Comparison of ENCODE assay signal across 14 mouse cellular contexts in the genomic region with DNA sequence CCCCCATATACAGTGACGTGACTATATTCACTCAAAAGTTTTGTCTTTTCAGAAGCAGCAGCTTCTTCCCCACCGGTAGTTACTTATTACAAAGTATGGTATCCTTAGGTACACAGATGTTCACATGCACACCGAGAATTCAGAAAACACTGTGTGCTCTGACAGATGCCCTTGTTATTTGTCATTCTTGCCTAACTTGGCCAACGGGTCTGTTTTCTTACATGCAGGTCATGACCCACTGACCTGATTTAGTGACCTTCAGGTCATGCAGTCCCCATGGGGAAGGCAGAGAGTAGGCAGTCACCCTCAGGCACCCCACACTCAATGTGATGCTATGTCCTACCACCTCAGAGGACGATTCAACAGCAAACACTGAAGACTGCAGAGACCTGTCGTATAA.
"Had no signal": no experiment of that assay in that cellular context is flagged by ENCODE, and none has a peak within 500 bp of the region (broad histone marks: within the 10 kb centered on the region; RNA-seq: fewer than 3 reads in every experiment).

No protein-coding gene starts in this region.

- H3K4me2 ChIP-seq: kidney, embryonic 15.5 days; lung, embryonic 14.5 days; midbrain, embryonic 15.5 days; neural tube, embryonic 13.5 days had no signal

- H3K36me3 ChIP-seq: kidney, embryonic 15.5 days; limb, embryonic 10.5 days; midbrain, embryonic 10.5 days; midbrain, embryonic 15.5 days; neural tube, embryonic 13.5 days had no signal

- H3K4me1 ChIP-seq: midbrain, embryonic 15.5 days had no signal

- H3K9ac ChIP-seq: kidney, embryonic 15.5 days; lung, embryonic 14.5 days; midbrain, embryonic 15.5 days; neural tube, embryonic 13.5 days had no signal

- H3K27me3 ChIP-seq: midbrain, embryonic 15.5 days had no signal

- ATAC-seq: intestine, embryonic 16.5 days; midbrain, embryonic 15.5 days had no signal

- H3K27ac ChIP-seq: kidney, embryonic 15.5 days; left cerebral cortex, adult 2 months; midbrain, embryonic 10.5 days; midbrain, embryonic 15.5 days; neural tube, embryonic 13.5 days had no signal

- H3K4me3 ChIP-seq: kidney, embryonic 15.5 days; left cerebral cortex, adult 2 months; limb, embryonic 10.5 days; midbrain, embryonic 10.5 days; midbrain, embryonic 15.5 days; neural tube, embryonic 13.5 days had no signal

- H3K9me3 ChIP-seq: kidney, embryonic 15.5 days; limb, embryonic 10.5 days; midbrain, embryonic 10.5 days; midbrain, embryonic 15.5 days; neural tube, embryonic 13.5 days had no signal

- DNase-seq: kidney, adult 2 months; kidney, postnatal 14 days; lung, embryonic 14.5 days; lung, postnatal 10 days; lung, postnatal 4 days; right cerebral cortex, postnatal 25 days; thymus, postnatal 36 days had no signal
